Mouse (Mus musculus): Measurements from ENCODE around the gene Ptpn1. TPM values are rescaled to one million over a fixed set of nuclear protein-coding genes. Genes with fewer than 3 reads are reported as not detected.

Ptpn1 gene
- polyA plus RNA-seq, 1 experiment from 2014 or later: 57.9 TPM

DNA sequence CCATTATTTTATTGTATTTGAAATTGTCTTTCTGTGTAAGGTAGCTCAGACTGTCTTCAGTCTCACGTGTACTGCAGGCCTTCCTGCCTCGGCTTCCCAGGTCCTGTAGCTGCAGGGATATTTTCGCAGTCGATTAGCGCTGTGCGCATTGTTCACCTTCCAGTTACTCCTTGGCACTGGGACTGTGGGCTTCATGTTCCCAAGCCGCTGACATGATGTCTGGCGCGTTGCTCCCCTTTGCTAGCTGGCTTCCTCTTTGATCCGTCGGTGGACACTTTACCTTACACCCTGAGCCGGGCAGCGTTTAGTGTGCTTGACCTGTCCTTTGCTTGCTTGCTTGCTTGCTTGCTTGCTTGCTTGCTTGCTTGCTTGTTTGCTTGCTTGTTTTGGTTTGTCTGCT, 16.7 kb downstream of the Ptpn1 start:
- 85% methylated on average over 13 of the region's 13 CpGs for WGBS
- no peak overlapping the region for H3K9ac ChIP-seq (replicated peaks; ENCODE audit: low read depth, low read length)
- H3K27ac ChIP-seq (ENCODE audit: low read depth, low read length): no peak overlapping the region
- no peak overlapping the region for H3K4me3 ChIP-seq (ENCODE audit: low read depth, low read length)
- H3K9me3 ChIP-seq (ENCODE audit: control insufficient read depth, low read length): no peaks in the 10 kb centered on the region
- no peaks in the 10 kb centered on the region for H3K27me3 ChIP-seq (ENCODE audit: control insufficient read depth, insufficient read depth, low read length)
- H3K4me2 ChIP-seq (ENCODE audit: low read depth, low read length): no peak overlapping the region
- no peak for ATAC-seq (ENCODE audit: low read depth)
- H3K4me1 ChIP-seq (ENCODE audit: control insufficient read depth, insufficient read depth, low read length): peaks cover 16% of the 10 kb centered on the region
- H3K36me3 ChIP-seq (ENCODE audit: control insufficient read depth, insufficient read depth, low read length): no peaks in the 10 kb centered on the region

DNA sequence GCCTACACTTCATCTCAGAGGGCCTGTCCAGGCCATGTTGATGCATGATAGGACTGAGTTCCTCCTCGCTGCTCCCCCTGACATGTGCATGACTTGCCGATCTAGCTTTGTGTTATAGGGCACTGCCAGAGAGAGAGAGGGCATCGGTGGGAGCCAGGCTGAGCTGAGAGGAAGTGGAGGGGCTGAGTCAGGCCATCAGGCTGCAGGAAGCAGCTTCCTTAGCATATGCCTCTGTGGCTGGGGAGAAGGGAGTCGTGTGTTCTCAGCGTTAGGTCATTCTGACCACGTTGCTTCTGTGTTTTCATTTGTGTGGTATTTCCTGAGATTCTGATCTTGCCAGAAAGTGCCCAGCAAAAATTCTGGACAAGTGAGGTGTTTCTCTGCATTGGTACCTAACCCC, 17.4 kb downstream of the Ptpn1 start:
- no peak for ATAC-seq (ENCODE audit: low read depth)
- Histone ChIP-seq H3K9ac (replicated peaks; ENCODE audit: low read depth, low read length) (no peak overlapping the region), H3K4me2 (ENCODE audit: low read depth, low read length) (no peak overlapping the region), H3K4me3 (ENCODE audit: low read depth, low read length) (no peak overlapping the region), H3K27me3 (ENCODE audit: control insufficient read depth, insufficient read depth, low read length) (no peaks in the 10 kb centered on the region), H3K9me3 (ENCODE audit: control insufficient read depth, low read length) (no peaks in the 10 kb centered on the region), H3K4me1 (ENCODE audit: control insufficient read depth, insufficient read depth, low read length) (peaks cover 12% of the 10 kb centered on the region; the same call in 1 of the 2 replicates), H3K27ac (ENCODE audit: low read depth, low read length) (no peak overlapping the region), H3K36me3 (ENCODE audit: control insufficient read depth, insufficient read depth, low read length) (no peaks in the 10 kb centered on the region)
- 67% methylated on average over 6 of the region's 6 CpGs for WGBS

DNA sequence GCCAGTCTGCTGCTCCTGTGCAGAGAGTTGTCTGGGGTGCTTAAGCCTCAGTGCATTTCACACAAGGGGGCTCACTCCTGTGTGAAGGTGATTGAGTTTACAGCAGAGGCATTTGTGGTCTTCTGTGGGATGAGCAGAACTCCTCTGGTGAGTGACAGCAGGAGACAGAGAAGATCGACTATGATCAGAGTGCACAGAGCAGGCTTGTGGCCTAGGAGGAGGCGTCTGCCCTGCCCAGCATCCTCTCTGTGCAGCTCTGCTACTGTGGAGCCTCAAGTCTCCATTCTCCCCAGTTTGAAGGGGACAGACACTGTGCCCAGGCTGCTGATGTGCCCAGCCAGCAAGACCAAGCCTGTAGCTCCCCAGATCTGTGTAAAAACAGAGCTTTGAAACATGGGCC, 18.0 kb downstream of the Ptpn1 start:
- Histone ChIP-seq H3K9me3 (ENCODE audit: control insufficient read depth, low read length) (no peaks in the 10 kb centered on the region), H3K9ac (replicated peaks; ENCODE audit: low read depth, low read length) (no peak overlapping the region), H3K4me3 (ENCODE audit: low read depth, low read length) (no peak overlapping the region), H3K36me3 (ENCODE audit: control insufficient read depth, insufficient read depth, low read length) (no peaks in the 10 kb centered on the region), H3K4me1 (ENCODE audit: control insufficient read depth, insufficient read depth, low read length) (peaks cover 9% of the 10 kb centered on the region; the same call in 1 of the 2 replicates), H3K27me3 (ENCODE audit: control insufficient read depth, insufficient read depth, low read length) (no peaks in the 10 kb centered on the region), H3K27ac (ENCODE audit: low read depth, low read length) (no peak overlapping the region), H3K4me2 (ENCODE audit: low read depth, low read length) (no peak overlapping the region)
- no peak for ATAC-seq (ENCODE audit: low read depth)
- WGBS: 57% methylated on average over 2 of the region's 2 CpGs

DNA sequence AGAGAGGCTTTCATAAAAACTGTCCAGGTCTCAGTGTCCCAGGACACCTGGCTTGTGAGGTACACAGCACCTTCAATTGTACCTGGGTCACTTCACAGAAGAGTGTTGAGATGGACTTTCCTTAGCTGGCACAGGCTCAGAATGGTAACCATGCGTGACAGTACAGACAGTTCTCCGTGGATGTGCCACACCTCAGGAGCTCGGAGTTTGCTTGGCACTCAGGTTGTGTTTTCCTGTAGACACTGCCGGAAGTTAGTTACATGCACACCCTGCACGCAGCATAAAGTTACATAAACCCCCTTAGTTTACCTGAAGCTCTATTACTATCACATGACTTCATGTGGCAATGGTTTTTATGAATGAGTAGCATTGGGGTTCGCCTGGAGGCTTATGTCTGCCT, 18.8 kb downstream of the Ptpn1 start:
- no peaks in the 10 kb centered on the region for H3K27me3 ChIP-seq (ENCODE audit: control insufficient read depth, insufficient read depth, low read length)
- no peak overlapping the region for H3K9ac ChIP-seq (replicated peaks; ENCODE audit: low read depth, low read length)
- 86% methylated on average over 6 of the region's 6 CpGs for WGBS
- no peaks in the 10 kb centered on the region for H3K9me3 ChIP-seq (ENCODE audit: control insufficient read depth, low read length)
- no peak overlapping the region for H3K27ac ChIP-seq (ENCODE audit: low read depth, low read length)
- no peak for ATAC-seq (ENCODE audit: low read depth)
- peaks cover 2% of the 10 kb centered on the region; the same call in 1 of the 2 replicates for H3K4me1 ChIP-seq (ENCODE audit: control insufficient read depth, insufficient read depth, low read length)
- no peak overlapping the region for H3K4me3 ChIP-seq (ENCODE audit: low read depth, low read length)
- no peaks in the 10 kb centered on the region for H3K36me3 ChIP-seq (ENCODE audit: control insufficient read depth, insufficient read depth, low read length)
- H3K4me2 ChIP-seq (ENCODE audit: low read depth, low read length): no peak overlapping the region

DNA sequence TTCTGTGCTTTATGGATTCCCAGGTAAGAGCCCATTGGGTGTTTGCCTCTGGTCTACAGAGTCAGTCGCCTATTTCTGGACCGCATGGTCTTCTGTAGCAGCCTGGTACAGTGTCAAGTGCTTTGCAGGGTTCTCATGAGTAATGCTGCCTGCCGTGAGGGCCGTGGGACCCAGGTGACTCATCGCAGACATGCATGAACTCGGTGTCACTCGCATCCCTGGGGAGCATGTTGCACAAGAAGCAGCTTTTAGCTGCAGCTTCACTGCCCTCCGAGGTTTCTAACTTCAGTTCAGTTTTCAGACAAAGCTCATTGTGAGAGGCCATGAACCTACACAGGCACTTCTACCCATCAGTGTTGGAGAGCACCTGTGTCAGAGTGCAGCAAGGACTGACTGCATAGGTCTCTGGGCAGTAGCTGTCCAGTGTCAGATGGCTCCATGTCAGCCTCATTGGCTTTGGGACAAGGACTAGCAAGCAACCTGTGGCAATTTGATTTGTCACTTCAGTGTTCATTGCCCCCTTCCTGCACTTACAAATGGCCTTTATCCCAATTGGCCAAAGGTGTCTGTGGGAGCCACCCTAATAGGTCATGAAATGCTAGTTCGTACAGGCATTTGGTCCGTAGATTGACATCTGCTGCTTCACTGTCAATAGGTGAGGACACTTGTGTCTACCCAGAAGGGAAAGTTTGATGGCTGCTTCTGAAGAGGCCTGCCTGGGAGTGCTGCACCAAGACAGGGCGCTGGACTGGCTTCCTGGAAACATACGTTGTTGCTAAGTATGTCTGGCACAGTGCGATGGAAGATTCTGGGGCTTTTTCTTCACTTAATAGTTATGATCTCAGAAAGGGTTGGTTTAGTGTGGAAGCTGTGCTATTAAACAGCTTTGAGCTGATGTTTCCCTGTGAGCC, 19.7 kb downstream of the Ptpn1 start:
- Histone ChIP-seq H3K4me1 (ENCODE audit: control insufficient read depth, insufficient read depth, low read length) (no peaks in the 10 kb centered on the region), H3K4me3 (ENCODE audit: low read depth, low read length) (no peak overlapping the region), H3K36me3 (ENCODE audit: control insufficient read depth, insufficient read depth, low read length) (no peaks in the 10 kb centered on the region), H3K9me3 (ENCODE audit: control insufficient read depth, low read length) (no peaks in the 10 kb centered on the region), H3K4me2 (ENCODE audit: low read depth, low read length) (no peak overlapping the region), H3K9ac (replicated peaks; ENCODE audit: low read depth, low read length) (no peak overlapping the region), H3K27me3 (ENCODE audit: control insufficient read depth, insufficient read depth, low read length) (no peaks in the 10 kb centered on the region), H3K27ac (ENCODE audit: low read depth, low read length) (no peak overlapping the region)
- WGBS: 89% methylated on average over 13 of the region's 13 CpGs
- no peak for ATAC-seq (ENCODE audit: low read depth)

DNA sequence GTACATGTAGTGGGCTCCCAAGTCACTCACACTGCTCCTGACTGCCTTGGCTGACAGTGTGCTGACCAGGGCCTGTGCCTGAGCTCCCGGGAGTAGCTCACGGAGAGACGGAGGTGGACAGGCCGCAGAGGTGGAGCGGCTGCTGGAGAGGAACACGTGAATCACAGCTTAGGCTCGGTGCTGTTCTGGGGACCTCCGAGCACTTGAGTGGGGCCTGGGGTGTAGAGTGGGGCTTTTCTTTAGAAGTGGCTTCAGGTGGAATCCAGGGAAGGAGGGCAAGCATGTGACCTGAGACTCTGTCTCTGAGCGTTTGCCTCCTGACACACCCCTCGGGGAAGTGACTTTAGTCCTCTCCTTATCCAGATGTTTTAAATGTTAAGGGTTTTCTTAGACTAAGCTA, 22.0 kb downstream of the Ptpn1 start:
- no peak overlapping the region for H3K27ac ChIP-seq (ENCODE audit: low read depth, low read length)
- H3K9me3 ChIP-seq (ENCODE audit: control insufficient read depth, low read length): no peaks in the 10 kb centered on the region
- no peak overlapping the region for H3K4me3 ChIP-seq (ENCODE audit: low read depth, low read length)
- H3K4me2 ChIP-seq (ENCODE audit: low read depth, low read length): no peak overlapping the region
- no peak overlapping the region for H3K9ac ChIP-seq (replicated peaks; ENCODE audit: low read depth, low read length)
- no peaks in the 10 kb centered on the region for H3K27me3 ChIP-seq (ENCODE audit: control insufficient read depth, insufficient read depth, low read length)
- H3K4me1 ChIP-seq (ENCODE audit: control insufficient read depth, insufficient read depth, low read length): no peaks in the 10 kb centered on the region
- ATAC-seq (ENCODE audit: low read depth): no peak
- WGBS: 92% methylated on average over 10 of the region's 10 CpGs
- H3K36me3 ChIP-seq (ENCODE audit: control insufficient read depth, insufficient read depth, low read length): no peaks in the 10 kb centered on the region

DNA sequence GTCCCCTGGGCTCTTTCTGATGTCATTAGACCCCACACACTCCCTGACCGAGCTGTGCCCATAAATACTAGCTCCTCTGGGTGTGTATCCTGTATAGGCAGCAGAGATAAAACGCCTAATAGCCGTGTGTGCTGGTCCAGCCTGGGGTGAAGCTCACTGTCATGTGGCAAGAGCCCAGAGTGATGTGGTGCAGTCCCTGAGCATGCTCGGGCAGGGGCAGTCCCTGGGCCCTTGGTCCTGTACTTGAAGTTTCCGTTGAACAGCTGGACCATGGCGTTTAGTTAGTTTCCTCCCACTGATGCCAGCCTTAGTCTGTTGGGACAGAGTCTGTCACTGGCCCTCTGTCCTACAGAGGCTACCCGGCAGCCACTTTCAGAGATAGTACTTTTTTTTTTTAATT, 23.1 kb downstream of the Ptpn1 start:
- Histone ChIP-seq H3K27me3 (ENCODE audit: control insufficient read depth, insufficient read depth, low read length) (no peaks in the 10 kb centered on the region), H3K27ac (ENCODE audit: low read depth, low read length) (no peak overlapping the region)
- WGBS: 75% methylated on average over 7 of the region's 7 CpGs

DNA sequence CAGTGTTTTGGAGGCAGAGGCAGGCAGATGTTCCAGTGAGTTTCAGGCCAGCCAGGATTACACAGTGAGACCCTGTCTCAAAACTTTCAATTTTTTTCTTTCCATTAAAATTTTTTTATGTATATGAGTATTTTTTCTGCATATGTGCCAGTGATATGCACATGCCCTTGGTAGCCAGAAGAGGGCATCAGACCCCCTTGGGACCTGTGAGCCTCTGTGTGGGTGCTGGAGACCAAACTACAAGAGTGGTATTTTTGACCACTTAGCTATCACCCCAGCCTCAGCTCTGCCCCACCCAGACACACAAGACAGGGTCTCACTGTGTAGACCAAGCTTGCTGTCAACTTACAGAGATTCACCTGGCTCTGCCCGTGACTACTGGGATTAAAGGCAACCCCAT, 25.7 kb downstream of the Ptpn1 start:
- ATAC-seq (ENCODE audit: low read depth): no peak
- no peak overlapping the region for H3K9ac ChIP-seq (replicated peaks; ENCODE audit: low read depth, low read length)
- H3K27ac ChIP-seq (ENCODE audit: low read depth, low read length): no peak overlapping the region
- H3K27me3 ChIP-seq (ENCODE audit: control insufficient read depth, insufficient read depth, low read length): no peaks in the 10 kb centered on the region
- H3K4me3 ChIP-seq (ENCODE audit: low read depth, low read length): no peak overlapping the region
- H3K4me1 ChIP-seq (ENCODE audit: control insufficient read depth, insufficient read depth, low read length): peaks cover 5% of the 10 kb centered on the region; the same call in 1 of the 2 replicates
- H3K9me3 ChIP-seq (ENCODE audit: control insufficient read depth, low read length): no peaks in the 10 kb centered on the region
- 89% methylated on average over 1 of the region's 1 CpGs for WGBS
- no peak overlapping the region for H3K4me2 ChIP-seq (ENCODE audit: low read depth, low read length)
- no peaks in the 10 kb centered on the region for H3K36me3 ChIP-seq (ENCODE audit: control insufficient read depth, insufficient read depth, low read length)

More for the DNA sequence above, 23.1 kb downstream of the Ptpn1 start:
- H3K9ac ChIP-seq (replicated peaks; ENCODE audit: low read depth, low read length): no peak overlapping the region
- no peaks in the 10 kb centered on the region for H3K36me3 ChIP-seq (ENCODE audit: control insufficient read depth, insufficient read depth, low read length)
- no peak overlapping the region for H3K4me2 ChIP-seq (ENCODE audit: low read depth, low read length)
- no peak overlapping the region for H3K4me3 ChIP-seq (ENCODE audit: low read depth, low read length)
- no peaks in the 10 kb centered on the region for H3K9me3 ChIP-seq (ENCODE audit: control insufficient read depth, low read length)
- ATAC-seq (ENCODE audit: low read depth): no peak
- peaks cover 5% of the 10 kb centered on the region; the same call in 1 of the 2 replicates for H3K4me1 ChIP-seq (ENCODE audit: control insufficient read depth, insufficient read depth, low read length)

DNA sequence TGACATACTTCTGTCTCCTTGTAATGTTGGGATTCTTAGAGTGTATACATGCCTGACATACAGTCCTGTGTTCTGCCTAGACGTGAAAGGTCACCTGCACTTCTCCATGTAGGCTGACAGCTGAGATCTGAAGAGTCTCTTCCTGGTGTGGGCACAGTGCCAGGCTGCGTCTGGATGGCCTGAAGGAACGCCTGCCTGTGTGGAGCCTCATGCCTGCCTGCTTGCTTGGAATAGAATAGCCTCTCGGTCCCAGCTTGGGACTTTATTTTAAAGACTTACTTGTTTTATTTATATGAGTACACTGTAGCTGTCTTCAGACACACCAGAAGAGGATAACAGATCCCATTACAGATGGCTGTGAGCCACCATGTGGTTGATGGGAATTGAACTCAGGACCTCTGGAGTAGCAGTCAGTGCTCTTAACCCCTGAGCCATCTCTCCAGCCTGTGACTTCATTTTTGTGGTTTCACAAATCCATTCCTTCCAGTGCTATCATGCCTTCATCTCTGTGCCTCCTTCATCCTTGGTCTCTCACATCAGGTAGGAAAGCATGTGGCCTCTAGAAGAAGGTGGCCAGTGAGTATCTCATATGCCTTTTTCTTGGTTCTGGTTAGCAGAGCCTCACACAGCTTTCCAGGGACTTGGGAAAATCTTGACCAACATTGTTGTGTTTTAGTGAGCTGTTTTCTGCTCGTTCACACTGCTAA, 26.4 kb downstream of the Ptpn1 start:
- Histone ChIP-seq H3K9me3 (ENCODE audit: control insufficient read depth, low read length) (no peaks in the 10 kb centered on the region), H3K27me3 (ENCODE audit: control insufficient read depth, insufficient read depth, low read length) (no peaks in the 10 kb centered on the region), H3K4me3 (ENCODE audit: low read depth, low read length) (no peak overlapping the region), H3K4me2 (ENCODE audit: low read depth, low read length) (no peak overlapping the region), H3K4me1 (ENCODE audit: control insufficient read depth, insufficient read depth, low read length) (peaks cover 5% of the 10 kb centered on the region; the same call in 1 of the 2 replicates), H3K27ac (ENCODE audit: low read depth, low read length) (peak overlapping the region; percentile 22; the same call in 1 of the 2 replicates), H3K9ac (replicated peaks; ENCODE audit: low read depth, low read length) (no peak overlapping the region), H3K36me3 (ENCODE audit: control insufficient read depth, insufficient read depth, low read length) (no peaks in the 10 kb centered on the region)
- 49% methylated on average over 5 of the region's 5 CpGs for WGBS
- ATAC-seq (ENCODE audit: low read depth): no peak

Measured in neural tube, embryonic 14.5 days (tissue).